Mouse (Mus musculus) CH12.LX (cell line): ENCODE measurements around the gene Dgkq.

Source experiments
- BHLHE40 ChIP-seq: IDR thresholded peaks from 2 replicates; pipeline ENCODE4 v1.6.1; 2011; ENCODE audit warnings: mild to moderate bottlenecking, low read depth, low read length, improper control_type of control experiment
- CHD2 ChIP-seq: IDR thresholded peaks from 2 replicates; pipeline ENCODE4 v1.6.1; 2011; ENCODE audit warnings: low read length, improper control_type of control experiment
- CTCF ChIP-seq, 2 experiments: IDR thresholded peaks in 1 of 2; conservative IDR thresholded peaks in 1 of 2; 2 replicates each; pipeline ENCODE4 v1.5.1; 2011 to 2012; ENCODE audit warnings: low read depth in 2 of 2, low read length in 2 of 2, improper control_type of control experiment in 1 of 2, inconsistent platforms in 1 of 2, mild to moderate bottlenecking in 1 of 2, moderate library complexity in 1 of 2
- ELF1 ChIP-seq: IDR thresholded peaks from 2 replicates; pipeline ENCODE4 v1.6.1; 2014; ENCODE audit warnings: low read depth, mild to moderate bottlenecking, inconsistent platforms, low read length, improper control_type of control experiment
- EP300 ChIP-seq: IDR thresholded peaks from 2 replicates; pipeline ENCODE4 v1.6.1; 2011; ENCODE audit warnings: low read length, improper control_type of control experiment
- ETS1 ChIP-seq: conservative IDR thresholded peaks from 2 replicates; pipeline ENCODE4 v1.6.1; 2012; ENCODE audit warnings: low read depth, mild to moderate bottlenecking, inconsistent platforms, low read length, improper control_type of control experiment, moderate library complexity
- HCFC1 ChIP-seq: IDR thresholded peaks from 2 replicates; pipeline ENCODE4 v1.6.1; 2012; ENCODE audit warnings: low read depth, mild to moderate bottlenecking, inconsistent platforms, low read length, improper control_type of control experiment
- MEF2A ChIP-seq: IDR thresholded peaks from 2 replicates; pipeline ENCODE4 v1.6.1; 2014; ENCODE audit warnings: low read depth, mild to moderate bottlenecking, inconsistent platforms, low read length, improper control_type of control experiment, borderline replicate concordance
- MYC ChIP-seq: IDR thresholded peaks from 2 replicates; pipeline ENCODE4 v1.6.1; 2011; ENCODE audit warnings: low read depth, mild to moderate bottlenecking, improper control_type of control experiment, low read length
- POLR2A ChIP-seq: IDR thresholded peaks from 2 replicates; pipeline ENCODE4 v1.6.1; 2011; ENCODE audit warnings: low read depth, mild to moderate bottlenecking, improper control_type of control experiment, low read length
- SMC3 ChIP-seq: IDR thresholded peaks from 2 replicates; pipeline ENCODE4 v1.6.1; 2011; ENCODE audit warnings: low read depth, low read length, improper control_type of control experiment
- TCF12 ChIP-seq: IDR thresholded peaks from 2 replicates; pipeline ENCODE4 v1.6.1; 2014; ENCODE audit warnings: low read depth, mild to moderate bottlenecking, inconsistent platforms, low read length, improper control_type of control experiment
- USF1 ChIP-seq: IDR thresholded peaks from 2 replicates; pipeline ENCODE4 v1.6.1; 2014; ENCODE audit warnings: low read depth, mild to moderate bottlenecking, inconsistent platforms, low read length, improper control_type of control experiment
- ZKSCAN1 ChIP-seq: IDR thresholded peaks from 2 replicates; pipeline ENCODE4 v1.6.1; 2012; ENCODE audit warnings: low read depth, inconsistent platforms, low read length, improper control_type of control experiment, borderline replicate concordance

- TF ChIP-seq TCF12 = no peak
- TF ChIP-seq USF1 = no peak
- TF ChIP-seq MYC = no peak
- no peak for TF ChIP-seq CTCF (conservative IDR thresholded peaks at IDR 0.05 in 1 of 2, IDR thresholded peaks at IDR 0.05 in 1 of 2; ENCODE audit: low read depth in 2 of 2, low read length in 2 of 2)
- no peak for TF ChIP-seq EP300
- TF ChIP-seq MEF2A = no peak
- TF ChIP-seq CHD2 = no peak
- no peak for TF ChIP-seq SMC3
- no peak for TF ChIP-seq ZKSCAN1
- TF ChIP-seq POLR2A = no peak
- TF ChIP-seq HCFC1 = no peak
- TF ChIP-seq ELF1 = no peak
- TF ChIP-seq ETS1 = no peak
- no peak for TF ChIP-seq BHLHE40
Observed at GRCm38 (mm10) chr5:108610426-108610825, 59.0 kb downstream of the Dgkq start.
